Mouse (Mus musculus) effector memory CD4-positive, alpha-beta T cell, adult 7 months (primary cell): ENCODE results near the gene Gm20683. TPM values are rescaled to one million over a fixed set of nuclear protein-coding genes. Genes with fewer than 3 reads are reported as not detected.

Experiments used
- polyA plus RNA-seq: library from polyadenylated mRNA; unstranded; fragments of 100-300 nt; shearing (Covaris generic); gene quantifications from one replicate; pipeline ENCODE4 v1.2.1, GENCODE M21; 2017

The Gm20683 gene
- 0.46 TPM for polyA plus RNA-seq

DNA sequence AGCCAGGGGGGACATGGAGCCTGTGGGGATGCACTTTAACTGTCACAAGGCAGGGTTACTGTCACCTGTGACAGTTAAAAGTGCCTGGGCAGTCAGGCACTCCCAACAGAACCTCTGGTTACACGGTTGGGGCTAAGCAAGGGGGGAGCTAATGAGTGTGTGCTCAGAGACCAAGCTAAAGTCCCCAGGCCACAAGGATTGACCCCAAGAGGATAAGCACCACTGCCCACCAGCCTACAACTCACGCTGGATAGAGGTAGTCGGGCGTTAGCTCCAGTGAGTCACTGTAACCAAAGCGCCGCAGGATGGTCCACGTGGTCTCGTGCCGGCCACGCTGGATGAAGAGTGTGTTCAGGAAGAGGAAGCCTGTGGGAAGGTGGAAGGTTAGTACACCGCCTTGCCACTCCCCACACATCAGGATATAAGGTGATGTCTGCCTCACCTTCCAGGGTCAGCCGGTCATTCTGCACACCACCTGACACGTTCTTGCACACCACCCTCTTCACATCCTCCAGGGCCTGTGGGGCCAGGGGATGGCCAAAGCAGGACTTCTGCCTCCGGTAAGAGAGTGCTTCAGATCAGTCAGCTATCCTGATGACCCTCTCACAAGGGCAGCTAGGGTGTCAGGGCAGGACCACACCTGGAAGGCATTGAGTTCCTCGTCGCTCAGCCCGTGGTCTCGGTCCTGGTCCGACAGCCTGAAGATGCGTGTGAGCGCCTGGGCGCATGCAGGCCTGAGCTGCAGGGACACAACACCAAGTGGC lies at the start of gene Gm20683:
Gene Gm20683 (minus strand): TSS at position 647 of the 764 bp plus-strand sequence.

GRCm38 (mm10) chr17:25880196-25880910 lies 38.8 kb upstream of the Gm20683 start, which contains the start of gene Wfikkn1:
Wfikkn1 (minus strand) TSS chr17:25880858.

DNA sequence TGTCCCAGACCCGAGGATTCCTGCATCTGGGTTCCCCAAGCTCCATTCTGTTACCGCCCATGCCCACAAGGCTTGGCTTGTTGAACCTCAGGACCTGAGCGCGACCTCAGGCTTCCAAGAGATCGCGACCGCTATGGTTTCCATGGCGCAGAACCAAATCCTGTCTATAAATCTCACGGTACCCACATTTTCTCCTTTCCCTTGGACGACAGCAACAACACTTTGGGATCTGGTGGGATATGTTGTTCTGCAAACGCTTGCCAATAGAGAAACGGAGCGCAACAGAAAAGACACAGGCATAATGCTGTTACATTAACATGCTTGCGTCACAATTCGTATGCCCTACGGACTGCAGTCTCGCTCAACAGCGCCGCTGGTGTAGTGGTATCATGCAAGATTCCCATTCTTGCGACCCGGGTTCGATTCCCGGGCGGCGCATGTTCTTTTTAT lies 33.2 kb upstream of the Gm20683 start, which contains the start of gene Mettl26:
Gene Mettl26 (plus strand): TSS at position 354 of the 450 bp plus-strand sequence.

DNA sequence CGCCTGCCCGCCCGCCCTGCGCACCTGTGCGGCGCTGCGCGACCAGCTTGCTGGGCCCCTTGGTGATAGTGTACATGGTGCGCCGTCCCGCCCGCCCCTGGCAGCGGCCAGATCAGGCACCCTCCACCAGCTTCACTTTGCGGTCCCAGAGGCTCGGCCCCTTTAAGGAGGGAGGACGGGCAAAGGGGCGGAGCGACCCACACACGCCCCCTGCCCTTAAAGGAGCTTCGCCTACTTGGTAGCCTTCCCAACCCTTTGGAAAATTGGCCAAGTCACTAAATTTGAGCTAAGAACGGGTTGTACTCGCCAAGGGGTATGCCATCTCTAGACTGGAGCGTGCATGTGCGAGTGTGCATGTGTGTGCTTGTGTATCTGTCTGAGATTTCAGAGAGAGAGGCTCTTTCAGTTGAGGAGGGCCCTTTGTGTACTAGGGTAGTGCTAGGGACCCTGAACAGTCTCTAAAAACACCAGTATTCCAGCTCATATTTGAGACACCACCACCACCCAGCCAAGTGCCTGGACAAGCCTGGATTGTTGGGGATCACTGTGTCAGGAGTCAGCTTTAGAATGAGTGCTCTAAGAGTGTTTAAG lies 27.1 kb upstream of the Gm20683 start, which contains the start of gene Mcrip2:
Gene Mcrip2 (minus strand): TSS at position 164 of the 591 bp plus-strand sequence.

GRCm38 (mm10) chr17:25860832-25861703 lies 19.5 kb upstream of the Gm20683 start, which contains the start of gene Wdr90:
Wdr90 (minus strand) TSS chr17:25861501.

DNA sequence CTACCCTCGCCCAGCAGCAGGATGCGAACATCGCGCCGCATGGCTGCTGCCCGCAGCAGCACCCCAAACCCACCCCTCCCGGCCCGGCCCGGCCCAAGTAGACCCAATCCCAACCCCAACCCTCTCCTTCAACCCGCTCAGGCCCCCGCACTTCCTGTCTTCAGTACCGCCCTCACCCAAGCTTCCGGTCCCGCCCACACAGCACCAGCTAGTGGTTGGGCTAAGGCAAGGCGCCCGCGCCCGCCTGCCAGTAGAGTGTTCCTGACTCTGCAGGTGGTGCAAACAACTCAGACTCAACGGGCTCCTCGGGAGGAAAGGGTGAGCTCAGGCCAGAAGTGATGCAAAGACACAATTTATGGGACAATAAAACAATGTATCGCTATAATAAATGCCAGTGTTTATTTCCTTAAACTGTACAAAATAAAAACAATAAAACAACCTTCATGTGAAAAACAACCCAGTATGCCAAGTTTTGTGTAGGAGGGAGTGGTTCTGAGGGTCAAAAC lies 2.9 kb upstream of the Gm20683 start, which contains the start of gene Rhot2:
Gene Rhot2 (minus strand): TSS at position 456 of the 506 bp plus-strand sequence.

DNA sequence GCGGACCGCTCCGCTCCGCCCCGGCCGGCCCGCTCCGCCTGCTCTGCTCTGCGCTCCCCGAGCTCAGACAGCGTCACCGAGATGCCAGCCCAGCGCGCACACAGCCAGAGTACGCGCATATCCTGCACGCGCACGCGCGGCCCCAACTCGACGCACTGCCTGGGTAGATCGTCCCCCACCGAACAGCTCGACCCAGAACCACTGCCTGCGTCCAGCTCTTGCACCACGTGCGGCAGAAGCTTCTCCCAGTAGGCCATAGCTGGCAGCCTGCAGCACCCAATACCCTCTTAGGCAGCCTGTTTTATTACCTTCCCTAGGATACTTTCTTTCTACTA lies 4.5 kb downstream of the Gm20683 start, which contains the start of gene Rhbdl1:
Gene Rhbdl1 (minus strand): TSS at position 220 of the 335 bp plus-strand sequence.

GRCm38 (mm10) chr17:25833291-25833663 lies 8.3 kb downstream of the Gm20683 start, which contains the start of gene Stub1:
Stub1 (minus strand) TSS chr17:25833404.

DNA sequence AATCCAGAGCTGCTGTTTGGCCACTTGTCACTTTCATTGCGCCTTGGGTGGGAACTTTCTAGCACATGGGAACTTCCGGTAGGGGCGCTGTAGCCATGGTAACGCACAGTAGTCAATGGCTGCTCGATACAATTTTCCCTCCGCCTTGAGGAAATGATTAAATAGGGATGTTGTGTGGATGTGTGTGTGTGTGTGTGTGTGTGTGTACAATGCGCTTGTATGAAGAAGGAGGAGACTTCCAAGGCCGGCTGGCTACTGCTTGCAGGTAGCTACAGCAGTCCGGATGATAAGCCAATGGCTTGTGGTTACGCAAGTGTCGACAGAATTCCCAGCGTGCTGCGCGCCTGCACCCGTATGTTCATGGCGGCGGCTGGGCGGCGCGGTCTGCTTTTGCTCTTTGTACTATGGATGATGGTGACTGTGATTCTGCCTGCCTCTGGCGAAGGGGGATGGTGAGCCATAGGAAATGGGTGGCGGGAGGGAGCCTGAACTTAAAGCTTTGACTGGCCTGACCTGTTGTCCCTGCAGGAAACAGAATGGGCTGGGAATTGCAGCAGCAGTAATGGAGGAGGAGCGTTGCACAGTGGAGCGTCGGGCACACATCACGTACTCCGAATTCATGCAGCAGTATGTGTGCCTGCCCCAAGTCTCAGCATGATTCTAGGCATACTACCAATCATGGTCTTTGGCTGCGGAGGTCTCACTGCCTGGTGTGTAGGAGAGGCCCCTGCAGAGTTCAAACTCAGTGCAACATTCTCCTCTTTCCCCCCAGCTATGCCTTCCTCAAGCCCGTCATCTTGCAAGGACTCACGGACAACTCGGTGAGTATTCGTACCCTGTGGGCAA lies 12.6 kb downstream of the Gm20683 start, which contains the start of gene Jmjd8:
Gene Jmjd8 (plus strand): TSS at position 156 of the 846 bp plus-strand sequence.

DNA sequence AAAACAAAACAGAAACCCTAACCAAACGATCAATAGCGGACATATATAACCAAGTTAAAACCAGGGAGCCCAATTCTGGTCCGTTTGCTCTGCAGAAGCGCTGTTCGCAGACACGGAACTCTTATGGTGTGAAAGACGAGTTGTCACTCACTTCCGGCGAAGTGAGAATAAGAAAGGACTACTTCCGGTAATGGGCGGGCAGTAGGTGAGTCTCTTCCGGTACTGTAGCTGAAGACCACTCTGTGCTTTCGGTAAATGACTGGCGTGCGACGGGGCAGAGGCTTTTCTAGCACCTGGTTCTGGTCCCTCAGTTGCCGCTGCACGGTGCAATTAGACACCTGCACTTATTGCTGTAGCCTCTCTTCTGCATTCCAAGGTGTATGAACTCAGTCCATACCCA lies 18.1 kb downstream of the Gm20683 start, which contains the start of gene Wdr24:
Gene Wdr24 (plus strand): TSS at position 176 of the 400 bp plus-strand sequence.

GRCm38 (mm10) chr17:25808789-25809605 lies 32.6 kb downstream of the Gm20683 start, which contains the start of gene Fbxl16:
Fbxl16 (plus strand) TSS chr17:25809085.

DNA sequence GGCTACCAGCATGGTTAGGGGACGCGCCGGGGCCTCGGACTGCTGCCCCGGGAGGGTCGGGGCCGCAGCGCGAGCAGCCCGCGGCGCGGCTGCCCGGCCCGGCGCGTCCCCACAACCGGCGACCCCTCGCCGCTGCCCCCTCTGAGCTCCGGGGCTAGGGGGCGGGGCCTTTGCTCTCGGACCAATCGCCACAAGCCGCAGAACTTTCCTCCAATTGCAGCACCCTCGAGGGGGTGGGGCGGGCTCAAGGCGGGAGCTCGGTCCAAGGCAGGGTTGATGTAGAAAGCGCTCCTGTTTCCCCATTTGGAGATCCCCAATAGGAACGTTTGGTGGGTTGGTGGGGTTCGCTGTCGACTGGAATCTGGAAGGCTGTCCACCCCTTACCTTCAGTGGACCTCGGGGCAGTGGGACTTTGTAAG lies 44.6 kb downstream of the Gm20683 start, which contains the start of gene Metrn:
Gene Metrn (minus strand): TSS at position 186 of the 419 bp plus-strand sequence.

GRCm38 (mm10) chr17:25795609-25796092 lies 45.9 kb downstream of the Gm20683 start, which contains the start of gene AC134908.4:
AC134908.4 (minus strand) TSS chr17:25795659.

GRCm38 (mm10) chr17:25792615-25793014 lies 48.9 kb downstream of the Gm20683 start, which contains the start of gene Fam173a:
Fam173a (minus strand) TSS chr17:25792901.

DNA sequence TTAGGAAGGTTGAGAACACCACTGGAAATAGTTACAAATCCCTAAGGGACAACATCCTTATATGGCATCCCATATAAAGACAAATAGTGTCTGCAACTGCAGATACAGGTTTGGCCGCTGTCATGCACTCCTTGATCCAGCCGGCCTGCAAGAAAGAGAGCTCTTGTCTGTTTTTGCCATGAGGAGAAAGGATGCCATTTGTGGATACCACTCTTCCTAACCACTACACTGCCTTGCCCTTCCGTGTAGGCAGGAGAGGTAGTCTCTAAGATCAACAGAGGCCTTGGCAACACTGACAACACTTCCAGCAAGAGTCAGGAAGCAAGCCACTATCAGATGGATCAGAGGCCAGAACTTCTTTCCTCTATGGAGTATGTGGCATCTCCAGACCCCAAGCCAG lies 55.3 kb downstream of the Gm20683 start, which contains the start of gene Ccdc78:
Gene Ccdc78 (plus strand): TSS at position 301 of the 400 bp plus-strand sequence.

DNA sequence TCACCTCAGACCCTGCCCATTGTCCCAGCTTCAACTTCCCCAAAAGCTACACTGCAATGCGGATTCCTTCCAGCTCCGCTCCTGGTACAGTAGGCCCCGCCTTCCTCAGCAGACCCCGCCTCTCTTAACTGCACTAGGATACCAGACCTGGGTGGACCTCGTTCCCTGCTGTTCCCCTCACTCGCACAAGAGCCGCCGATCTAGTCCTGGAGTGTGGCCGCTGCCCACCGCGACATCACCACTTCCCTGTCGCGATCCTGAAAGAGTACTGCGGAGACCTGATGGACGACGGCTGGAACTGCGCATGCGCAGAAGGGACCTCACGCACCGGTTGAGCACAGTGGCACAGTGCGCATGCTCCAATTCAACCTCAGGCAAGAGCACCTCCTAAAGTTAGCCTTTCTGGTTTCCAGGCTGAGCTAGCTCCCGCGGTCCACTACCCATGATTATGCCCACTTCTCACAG lies 56.2 kb downstream of the Gm20683 start, which contains the start of gene Haghl:
Gene Haghl (minus strand): TSS at position 393 of the 465 bp plus-strand sequence.

